Mouse (Mus musculus): ENCODE results near the gene Srsf3.

DNA sequence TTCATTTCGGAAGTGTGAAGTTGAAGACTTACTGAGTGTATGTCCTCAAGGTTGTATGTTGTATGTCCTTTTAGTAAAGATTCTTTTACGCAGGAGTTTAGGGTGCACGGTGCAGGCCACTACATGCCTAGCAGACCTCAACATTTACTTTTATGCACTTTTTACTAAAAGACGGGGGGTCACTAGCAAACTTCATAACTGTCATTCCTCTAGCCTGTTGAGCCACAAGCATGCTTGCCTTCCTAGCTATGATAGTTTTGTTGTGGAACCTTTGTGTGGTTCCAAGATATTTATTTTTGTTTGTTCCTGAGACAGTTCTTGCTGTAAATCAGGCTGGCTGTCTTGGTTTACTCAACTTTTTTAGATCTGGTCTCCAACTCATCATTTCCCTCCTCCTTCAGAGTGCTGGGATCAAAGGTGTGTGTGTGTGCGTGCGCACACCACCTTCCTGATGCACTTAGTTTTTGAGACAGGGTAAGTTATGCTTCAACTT is 1.2 kb downstream of the Srsf3 start:
- TF ChIP-seq POLR2A (IDR thresholded peaks at IDR 0.05; ENCODE audit: borderline replicate concordance, control insufficient read depth, low read depth, low read length) (no peak), CTCF (IDR thresholded peaks at IDR 0.05; ENCODE audit: control insufficient read depth, insufficient read depth, low read length) (no peak)

All from bone marrow, adult 2 months (tissue).